Mouse (Mus musculus) heart, embryonic 13.5 days (tissue): ENCODE data around the gene Lce1g. TPM values are rescaled to one million over a fixed set of nuclear protein-coding genes. Genes with fewer than 3 reads are reported as not detected.

ENCODE experiments used
- polyA plus RNA-seq: library from polyadenylated mRNA; unstranded; fragments of >200 nt; fragmentation: Nextera tagmentation; extraction: Ambion mirVana; gene quantifications from 2 replicates; pipeline ENCODE4 v1.2.1, GENCODE M21; 2015

The Lce1g gene
- polyA plus RNA-seq, 1 experiment from 2014 or later: not detected

Other genes starting within 250 kb of the Lce1g start
- gene 2310046K23Rik, start 217.8 kb downstream of the Lce1g start, polyA plus RNA-seq: not detected in 2 replicates
- gene Ivl, start 178.6 kb downstream of the Lce1g start, polyA plus RNA-seq: not detected in 2 replicates
- gene Smcp, start 163.3 kb downstream of the Lce1g start, polyA plus RNA-seq: not detected in 2 replicates
- gene 2210017I01Rik, start 144.8 kb downstream of the Lce1g start, polyA plus RNA-seq: not detected in 2 replicates
- gene Lce6a, start 130.7 kb downstream of the Lce1g start, polyA plus RNA-seq: not detected in 2 replicates
- not detected in 2 replicates for gene Lce1a1, start 104.0 kb downstream of the Lce1g start, polyA plus RNA-seq
- gene Lce1b, start 95.4 kb downstream of the Lce1g start, polyA plus RNA-seq: not detected in 2 replicates
- not detected in 2 replicates for gene Lce1a2, start 82.0 kb downstream of the Lce1g start, polyA plus RNA-seq
- gene Lce1c, start 73.1 kb downstream of the Lce1g start, polyA plus RNA-seq: not detected in 2 replicates
- not detected in 2 replicates for gene Lce1d, start 65.1 kb downstream of the Lce1g start, polyA plus RNA-seq
- not detected in 2 replicates for gene Lce1e, start 43.3 kb downstream of the Lce1g start, polyA plus RNA-seq
- not detected in 2 replicates for gene Lce1f, start 32.0 kb downstream of the Lce1g start, polyA plus RNA-seq
- gene Gm38119, start 13.2 kb downstream of the Lce1g start, polyA plus RNA-seq: not detected in 2 replicates
- not detected in 2 replicates for gene Lce1h, start 12.7 kb upstream of the Lce1g start, polyA plus RNA-seq
- gene Lce1i, start 26.6 kb upstream of the Lce1g start, polyA plus RNA-seq: not detected in 2 replicates
- gene Lce1j, start 38.2 kb upstream of the Lce1g start, polyA plus RNA-seq: not detected in 2 replicates
- gene Lce1k, start 55.6 kb upstream of the Lce1g start, polyA plus RNA-seq: not detected in 2 replicates
- gene Kprp, start 74.9 kb upstream of the Lce1g start, polyA plus RNA-seq: not detected in 2 replicates
- not detected in 2 replicates for gene Lce1l, start 98.9 kb upstream of the Lce1g start, polyA plus RNA-seq
- not detected in 2 replicates for gene 2310050C09Rik, start 117.9 kb upstream of the Lce1g start, polyA plus RNA-seq
- not detected in 2 replicates for gene Lce3a, start 173.9 kb upstream of the Lce1g start, polyA plus RNA-seq
- not detected in 2 replicates for gene Lce3b, start 180.6 kb upstream of the Lce1g start, polyA plus RNA-seq
- gene Lce3c, start 192.1 kb upstream of the Lce1g start, polyA plus RNA-seq: not detected in 2 replicates
- gene Lce3d, start 205.1 kb upstream of the Lce1g start, polyA plus RNA-seq: not detected in 2 replicates
- gene Lce3e, start 214.7 kb upstream of the Lce1g start, polyA plus RNA-seq: not detected in 2 replicates
- gene Lce3f, start 239.9 kb upstream of the Lce1g start, polyA plus RNA-seq: not detected in 2 replicates